Mouse (Mus musculus): ENCODE results near the gene Cyp3a16.
"Not testable (repeated sequence)": the region's sequence is repeated elsewhere in the genome, so short reads cannot be mapped to it uniquely, and the experiment has no call there.

Cyp3a16 gene

GRCm38 (mm10) chr5:145469623-145470022, at the start of gene Cyp3a16:
Gene Cyp3a16, minus strand, starts transcription at chr5:145469723.
- H3K4me1 ChIP-seq (replicated peaks; ENCODE audit: low read depth, low read length); H3K4me3 ChIP-seq (replicated peaks; ENCODE audit: low read length); H3K36me3 ChIP-seq (ENCODE audit: insufficient read depth, low read length); H3K27me3 ChIP-seq (ENCODE audit: insufficient read depth, low read length); H3K9me3 ChIP-seq (ENCODE audit: low read length): not testable (repeated sequence)

DNA sequence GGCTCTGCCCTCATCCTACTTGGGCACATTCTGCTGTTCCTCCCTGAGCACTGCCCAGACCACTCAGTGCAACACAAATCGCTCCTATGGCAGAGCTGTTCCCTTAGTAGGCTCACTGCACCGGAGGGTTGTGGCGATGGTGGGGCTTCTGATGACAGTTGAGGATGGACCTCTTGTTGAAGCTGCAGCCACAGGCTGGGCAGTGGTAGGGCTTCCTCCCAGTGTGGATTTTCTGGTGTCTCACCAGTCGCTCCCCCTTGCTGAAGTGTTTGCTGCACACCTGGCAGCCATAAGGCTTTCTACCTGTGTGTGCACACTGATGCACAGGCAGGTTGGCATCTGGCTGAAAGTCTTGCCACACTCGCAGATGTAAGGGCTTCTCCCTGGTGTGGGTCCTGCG, 20.8 kb upstream of the Cyp3a16 start:
- Histone ChIP-seq H3K27me3 (ENCODE audit: insufficient read depth, low read length) (no peaks in the 10 kb centered on the region), H3K36me3 (ENCODE audit: insufficient read depth, low read length) (no peaks in the 10 kb centered on the region), H3K9me3 (ENCODE audit: low read length) (peaks cover 19% of the 10 kb centered on the region), H3K4me1 (replicated peaks; ENCODE audit: low read depth, low read length) (no peaks in the 10 kb centered on the region), H3K4me3 (replicated peaks; ENCODE audit: low read length) (no peak overlapping the region)
- no peak for TF ChIP-seq POU5F1 (IDR thresholded peaks at IDR 0.05; ENCODE audit: borderline replicate concordance, low read length)
- no peak for TF ChIP-seq CTCF (conservative IDR thresholded peaks at IDR 0.05; ENCODE audit: low read length)
- TF ChIP-seq NANOG (IDR thresholded peaks at IDR 0.05; ENCODE audit: borderline replicate concordance, low read length) = no peak

- Histone ChIP-seq H3K4me3 (replicated peaks; ENCODE audit: low read length) (no peak overlapping the region), H3K27me3 (ENCODE audit: insufficient read depth, low read length) (no peaks in the 10 kb centered on the region), H3K36me3 (ENCODE audit: insufficient read depth, low read length) (no peaks in the 10 kb centered on the region), H3K9me3 (ENCODE audit: low read length) (no peaks in the 10 kb centered on the region), H3K4me1 (replicated peaks; ENCODE audit: low read depth, low read length) (no peaks in the 10 kb centered on the region)
- TF ChIP-seq CTCF (conservative IDR thresholded peaks at IDR 0.05; ENCODE audit: low read length) (no peak), NANOG (IDR thresholded peaks at IDR 0.05; ENCODE audit: borderline replicate concordance, low read length) (no peak), POU5F1 (IDR thresholded peaks at IDR 0.05; ENCODE audit: borderline replicate concordance, low read length) (no peak)
Observed at GRCm38 (mm10) chr5:145464304-145465088, 5.0 kb downstream of the Cyp3a16 start.

DNA sequence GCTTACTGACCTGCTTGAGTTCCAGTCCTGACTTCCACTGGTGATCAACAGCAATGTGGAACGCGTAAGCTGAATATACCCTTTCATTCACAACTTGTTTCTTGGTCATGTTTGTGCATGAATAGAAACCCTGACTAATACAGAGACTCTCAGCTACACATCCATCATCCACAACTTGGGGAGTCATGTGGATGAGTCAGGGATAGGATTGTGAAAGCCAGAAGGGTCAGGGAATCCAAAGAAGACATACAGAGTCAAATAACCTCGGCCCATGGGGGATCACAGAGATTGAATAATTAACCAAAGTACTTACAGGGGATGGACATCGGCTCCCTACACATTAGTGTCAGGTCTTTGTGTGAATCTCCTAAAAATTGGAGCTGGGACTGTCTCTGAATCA, 7.2 kb downstream of the Cyp3a16 start:
- Histone ChIP-seq H3K4me1 (replicated peaks; ENCODE audit: low read depth, low read length) (no peaks in the 10 kb centered on the region), H3K9me3 (ENCODE audit: low read length) (no peaks in the 10 kb centered on the region), H3K36me3 (ENCODE audit: insufficient read depth, low read length) (no peaks in the 10 kb centered on the region), H3K4me3 (replicated peaks; ENCODE audit: low read length) (no peak overlapping the region), H3K27me3 (ENCODE audit: insufficient read depth, low read length) (no peaks in the 10 kb centered on the region)
- TF ChIP-seq NANOG (IDR thresholded peaks at IDR 0.05; ENCODE audit: borderline replicate concordance, low read length) (no peak), CTCF (conservative IDR thresholded peaks at IDR 0.05; ENCODE audit: low read length) (no peak), POU5F1 (IDR thresholded peaks at IDR 0.05; ENCODE audit: borderline replicate concordance, low read length) (no peak)

DNA sequence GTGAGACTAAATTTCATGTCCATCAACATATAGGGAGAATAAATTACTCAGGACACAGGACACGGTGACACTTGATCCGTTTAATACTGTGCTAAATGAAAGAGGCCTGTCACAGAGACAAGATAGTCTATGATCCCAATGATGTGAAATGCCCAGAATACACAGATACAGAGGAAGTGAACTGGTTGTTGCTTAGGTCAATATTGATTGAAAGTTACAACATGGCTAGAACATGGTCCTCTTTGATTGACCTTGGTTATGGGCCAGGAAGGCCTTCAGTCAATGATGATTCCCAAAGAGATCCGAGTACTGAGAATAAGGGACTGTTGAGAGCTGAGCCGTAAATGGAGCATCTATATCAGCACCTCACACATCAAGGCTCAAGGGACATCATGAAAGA, 15.1 kb downstream of the Cyp3a16 start:
- Histone ChIP-seq H3K9me3 (ENCODE audit: low read length) (no peaks in the 10 kb centered on the region), H3K4me3 (replicated peaks; ENCODE audit: low read length) (no peak overlapping the region), H3K4me1 (replicated peaks; ENCODE audit: low read depth, low read length) (no peaks in the 10 kb centered on the region), H3K27me3 (ENCODE audit: insufficient read depth, low read length) (no peaks in the 10 kb centered on the region), H3K36me3 (ENCODE audit: insufficient read depth, low read length) (no peaks in the 10 kb centered on the region)
- TF ChIP-seq CTCF (conservative IDR thresholded peaks at IDR 0.05; ENCODE audit: low read length) (no peak), NANOG (IDR thresholded peaks at IDR 0.05; ENCODE audit: borderline replicate concordance, low read length) (no peak), POU5F1 (IDR thresholded peaks at IDR 0.05; ENCODE audit: borderline replicate concordance, low read length) (no peak)

DNA sequence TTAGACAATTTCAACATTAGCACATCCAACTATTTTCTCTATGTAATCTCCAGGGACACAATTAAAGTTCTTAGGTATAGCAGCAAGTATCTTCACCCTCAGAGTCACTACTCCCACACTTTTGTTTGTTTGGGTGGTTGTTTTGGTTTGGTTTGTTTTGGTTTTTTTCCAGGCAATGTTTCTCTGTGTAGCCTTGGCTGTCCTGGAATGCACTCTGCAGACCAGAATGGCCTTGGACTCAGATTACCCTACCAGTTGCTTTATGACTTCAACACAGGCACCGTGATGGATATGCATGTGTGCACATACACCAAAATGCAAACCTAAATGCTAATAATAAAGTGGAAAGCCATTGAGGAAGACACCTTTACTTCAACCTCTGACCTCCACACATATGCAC, 35.8 kb downstream of the Cyp3a16 start:
- H3K4me3 ChIP-seq (replicated peaks; ENCODE audit: low read length) = no peak overlapping the region
- H3K36me3 ChIP-seq (ENCODE audit: insufficient read depth, low read length) = no peaks in the 10 kb centered on the region
- TF ChIP-seq NANOG (IDR thresholded peaks at IDR 0.05; ENCODE audit: borderline replicate concordance, low read length) (no peak), POU5F1 (IDR thresholded peaks at IDR 0.05; ENCODE audit: borderline replicate concordance, low read length) (no peak), CTCF (conservative IDR thresholded peaks at IDR 0.05; ENCODE audit: low read length) (no peak)
- H3K9me3 ChIP-seq (ENCODE audit: low read length) = no peaks in the 10 kb centered on the region
- no peaks in the 10 kb centered on the region for H3K4me1 ChIP-seq (replicated peaks; ENCODE audit: low read depth, low read length)
- H3K27me3 ChIP-seq (ENCODE audit: insufficient read depth, low read length) = no peaks in the 10 kb centered on the region

GRCm38 (mm10) chr5:145431004-145431403, 38.5 kb downstream of the Cyp3a16 start:
- Histone ChIP-seq H3K4me3 (replicated peaks; ENCODE audit: low read length) (no peak overlapping the region), H3K36me3 (ENCODE audit: insufficient read depth, low read length) (no peaks in the 10 kb centered on the region), H3K9me3 (ENCODE audit: low read length) (no peaks in the 10 kb centered on the region), H3K4me1 (replicated peaks; ENCODE audit: low read depth, low read length) (no peaks in the 10 kb centered on the region), H3K27me3 (ENCODE audit: insufficient read depth, low read length) (no peaks in the 10 kb centered on the region)
- no peak for TF ChIP-seq NANOG (IDR thresholded peaks at IDR 0.05; ENCODE audit: borderline replicate concordance, low read length)
- no peak for TF ChIP-seq CTCF (conservative IDR thresholded peaks at IDR 0.05; ENCODE audit: low read length)
- TF ChIP-seq POU5F1 (IDR thresholded peaks at IDR 0.05; ENCODE audit: borderline replicate concordance, low read length) = no peak

DNA sequence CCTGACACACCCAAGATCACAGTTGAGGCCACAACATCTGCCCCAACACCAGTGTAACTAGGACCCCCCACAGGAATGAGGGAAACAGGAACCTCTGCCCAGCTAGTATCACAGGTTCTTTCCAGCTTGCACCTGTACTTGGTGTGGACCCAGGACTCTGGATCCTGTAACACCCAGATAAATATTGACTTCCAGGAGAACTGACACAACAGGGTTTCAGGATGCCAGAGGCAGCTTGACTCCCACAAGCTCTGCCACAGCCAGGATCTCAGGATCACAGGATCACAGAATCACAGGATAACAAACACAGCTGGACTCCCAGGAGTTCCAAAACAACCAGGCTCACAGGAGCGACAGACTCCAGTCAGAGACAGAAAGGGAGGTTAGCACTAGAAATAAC, 47.2 kb downstream of the Cyp3a16 start:
- TF ChIP-seq POU5F1 (IDR thresholded peaks at IDR 0.05; ENCODE audit: borderline replicate concordance, low read length) (no peak), NANOG (IDR thresholded peaks at IDR 0.05; ENCODE audit: borderline replicate concordance, low read length) (no peak), CTCF (conservative IDR thresholded peaks at IDR 0.05; ENCODE audit: low read length) (no peak)

DNA sequence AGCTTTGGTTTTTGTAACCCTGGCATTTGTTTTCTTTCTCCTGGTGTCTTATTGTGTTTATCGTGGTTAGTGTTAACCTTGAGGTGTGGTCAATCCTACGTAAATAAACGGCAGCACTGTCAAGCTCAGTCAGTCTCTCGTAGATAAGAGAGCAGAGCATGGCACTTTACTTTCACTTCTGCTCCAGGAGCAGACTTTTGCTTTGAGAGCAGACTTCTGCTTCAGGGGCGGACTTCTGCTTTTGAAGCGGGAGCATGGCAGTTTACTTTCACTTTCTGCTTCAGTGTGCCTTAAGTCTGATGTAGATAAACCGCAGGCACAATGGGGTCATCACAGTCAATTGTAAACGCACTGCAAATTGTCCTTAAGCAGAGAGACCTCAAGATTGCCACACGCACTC, 54.1 kb downstream of the Cyp3a16 start:
- not testable (repeated sequence) for H3K4me3 ChIP-seq (replicated peaks; ENCODE audit: low read length)

More for the DNA sequence above, 47.2 kb downstream of the Cyp3a16 start:
- Histone ChIP-seq H3K4me1 (replicated peaks; ENCODE audit: low read depth, low read length) (no peaks in the 10 kb centered on the region), H3K9me3 (ENCODE audit: low read length) (peaks cover 39% of the 10 kb centered on the region), H3K36me3 (ENCODE audit: insufficient read depth, low read length) (no peaks in the 10 kb centered on the region), H3K4me3 (replicated peaks; ENCODE audit: low read length) (no peak overlapping the region), H3K27me3 (ENCODE audit: insufficient read depth, low read length) (no peaks in the 10 kb centered on the region)

More for the DNA sequence above, 54.1 kb downstream of the Cyp3a16 start:
- peaks cover 56% of the 10 kb centered on the region for H3K9me3 ChIP-seq (ENCODE audit: low read length)
- not testable (repeated sequence) for H3K27me3 ChIP-seq (ENCODE audit: insufficient read depth, low read length); H3K4me1 ChIP-seq (replicated peaks; ENCODE audit: low read depth, low read length); H3K36me3 ChIP-seq (ENCODE audit: insufficient read depth, low read length)
